In genomic region chr10:84389707-84390106, GRCm38 (mm10) we compare ENCODE assay signal across 18 mouse cellular contexts. TPM values are rescaled to one million over a fixed set of nuclear protein-coding genes. Genes with fewer than 3 reads are reported as not detected.
A peak's percentile ranks its signal among the peaks of the same experiment; 100 is the strongest.
DNase-seq lines count a peak whose midpoint lies in the region; ATAC-seq and TF ChIP-seq lines count a peak whose summit lies in the region.
"Had no signal": no experiment of that assay in that cellular context is flagged by ENCODE, and none has a peak within 500 bp of the region (broad histone marks: within the 10 kb centered on the region; RNA-seq: fewer than 3 reads in every experiment).

No protein-coding gene starts in this region.

- ATAC-seq in heart, postnatal 0 days (ENCODE audit: insufficient read depth, low read depth), result peak; percentile 45; the same call in 1 of the 2 replicates
- no peak for ATAC-seq in midbrain, embryonic 15.5 days (replicated peaks)
- ATAC-seq in erythroblast, adult 5-6 weeks (replicated peaks; ENCODE audit: low FRiP score, poor library complexity, severe bottlenecking), result no peak
- ATAC-seq: forebrain, postnatal 0 days had no signal

- H3K27ac ChIP-seq in heart, adult 2 months, result peak overlapping the region; percentile 64
- H3K27ac ChIP-seq in heart, postnatal 0 days (ENCODE audit: low read depth), result peak overlapping the region; percentile 92
- H3K27ac ChIP-seq in midbrain, embryonic 10.5 days (replicated peaks), result peak overlapping the region; percentile 20; the same call in 1 of the 2 replicates
- H3K27ac ChIP-seq in midbrain, embryonic 15.5 days, result no peak overlapping the region

- no peak overlapping the region for H3K4me2 ChIP-seq in heart, postnatal 0 days (ENCODE audit: low read depth, low read length)
- H3K4me2 ChIP-seq in midbrain, embryonic 15.5 days, result no peak overlapping the region
- H3K4me2 ChIP-seq: liver, embryonic 11.5 days; neural tube, embryonic 13.5 days had no signal

- no peak overlapping the region for H3K9ac ChIP-seq in heart, adult 2 months (ENCODE audit: low read depth, low read length)
- H3K9ac ChIP-seq in heart, postnatal 0 days (replicated peaks; ENCODE audit: low read depth, low read length), result no peak overlapping the region
- H3K9ac ChIP-seq in midbrain, embryonic 15.5 days, result no peak overlapping the region
- H3K9ac ChIP-seq: forebrain, postnatal 0 days; lung, embryonic 14.5 days; neural tube, embryonic 13.5 days had no signal

- intact Hi-C loops in heart, adult 2 months (cut with DNase I), result loop anchor here (2.0 kb wide), 1 partner anchor 49 kb away; no protein-coding TSS in a partner anchor
- intact Hi-C loops in heart, postnatal 10 days (cut with DNase I), result loop anchor here (2.0 to 5.0 kb wide), 2 partner anchors 49 to 157 kb away; no protein-coding TSS in a partner anchor
- intact Hi-C loops in heart, postnatal 14 days (cut with DNase I), result loop anchor here (5.0 kb wide), 1 partner anchor 157 kb away; no protein-coding TSS in a partner anchor

- 42% methylated on average over 5 of the region's 5 CpGs for WGBS in heart, adult 2 months
- WGBS in heart, postnatal 0 days, result 32% methylated on average over 5 of the region's 5 CpGs
- WGBS in midbrain, embryonic 10.5 days, result 68% methylated on average over 5 of the region's 5 CpGs
- 66% methylated on average over 5 of the region's 5 CpGs for WGBS in midbrain, embryonic 15.5 days

- TF ChIP-seq EP300 in heart, adult 2 months (IDR thresholded peaks at IDR 0.05; ENCODE audit: insufficient read depth, low read depth, low read length), result no peak
- TF ChIP-seq EP300 in heart, postnatal 0 days (IDR thresholded peaks at IDR 0.05; ENCODE audit: low read depth), result peak; percentile 77; the same call in 1 of the 2 replicates

- TF ChIP-seq CTCF in heart, adult 2 months (IDR thresholded peaks at IDR 0.05), result no peak
- TF ChIP-seq CTCF in heart, postnatal 0 days (IDR thresholded peaks at IDR 0.05; ENCODE audit: low read depth), result no peak

- peaks cover 26% of the 10 kb centered on the region for H3K4me1 ChIP-seq in heart, adult 2 months (ENCODE audit: control insufficient read depth, insufficient read depth, low read length)
- H3K4me1 ChIP-seq in heart, postnatal 0 days (ENCODE audit: control insufficient read depth, insufficient read depth), result peaks cover 62% of the 10 kb centered on the region
- H3K4me1 ChIP-seq in midbrain, embryonic 10.5 days, result peaks cover 93% of the 10 kb centered on the region
- H3K4me1 ChIP-seq in midbrain, embryonic 15.5 days, result peaks cover 61% of the 10 kb centered on the region

- no peaks in the 10 kb centered on the region for H3K79me2 ChIP-seq in heart, adult 2 months (replicated peaks; ENCODE audit: control insufficient read depth, insufficient read depth, low read length)

- DNase-seq in heart, adult 2 months, result no peak
- no peak for DNase-seq in heart, postnatal 10 days
- peak; percentile 35 for DNase-seq in heart, postnatal 0 days (ENCODE audit: low spot score)
- DNase-seq in heart, postnatal 14 days, result no peak
- no peak for DNase-seq in midbrain, embryonic 10.5 days (ENCODE audit: low spot score)
- DNase-seq in ZHBTc4 (ENCODE audit: low read depth, low spot score), result peak; percentile 63
- DNase-seq: adrenal gland, adult 2 months; cerebellum, postnatal 14 days; forebrain, postnatal 0 days; kidney, adult 8-10 months; kidney, postnatal 4 days; lung, embryonic 14.5 days; thymus, postnatal 36 days had no signal

- peaks cover 6% of the 10 kb centered on the region; the same call in 1 of the 2 replicates for H3K36me3 ChIP-seq in heart, adult 2 months (ENCODE audit: control insufficient read depth, insufficient read depth, low read length)
- peaks cover 18% of the 10 kb centered on the region for H3K36me3 ChIP-seq in heart, postnatal 0 days (replicated peaks; ENCODE audit: control insufficient read depth, insufficient read depth, low read length)
- H3K36me3 ChIP-seq in midbrain, embryonic 10.5 days, result peaks cover 94% of the 10 kb centered on the region
- no peaks in the 10 kb centered on the region for H3K36me3 ChIP-seq in midbrain, embryonic 15.5 days (replicated peaks)
- H3K36me3 ChIP-seq: G1E had no signal

- H3K27me3 ChIP-seq in heart, adult 2 months (ENCODE audit: control insufficient read depth, insufficient read depth, low read length), result no peaks in the 10 kb centered on the region
- no peaks in the 10 kb centered on the region for H3K27me3 ChIP-seq in heart, postnatal 0 days (ENCODE audit: control insufficient read depth, insufficient read depth, low read length)
- no peaks in the 10 kb centered on the region for H3K27me3 ChIP-seq in midbrain, embryonic 10.5 days (ENCODE audit: low read depth, poor library complexity, severe bottlenecking)
- no peaks in the 10 kb centered on the region for H3K27me3 ChIP-seq in midbrain, embryonic 15.5 days (replicated peaks)
- H3K27me3 ChIP-seq: neural tube, embryonic 13.5 days had no signal

- H3K9me3 ChIP-seq in heart, postnatal 0 days (replicated peaks; ENCODE audit: control insufficient read depth, low read length), result no peaks in the 10 kb centered on the region
- no peaks in the 10 kb centered on the region for H3K9me3 ChIP-seq in midbrain, embryonic 10.5 days (replicated peaks)
- no peaks in the 10 kb centered on the region for H3K9me3 ChIP-seq in midbrain, embryonic 15.5 days
- H3K9me3 ChIP-seq: neural tube, embryonic 13.5 days had no signal

- no peak for TF ChIP-seq POLR2A in heart, adult 2 months (IDR thresholded peaks at IDR 0.05; ENCODE audit: insufficient read depth, low read depth, low read length)

- no peak overlapping the region for H3K4me3 ChIP-seq in heart, adult 2 months
- no peak overlapping the region for H3K4me3 ChIP-seq in heart, postnatal 0 days (ENCODE audit: low read depth, low read length)
- no peak overlapping the region for H3K4me3 ChIP-seq in midbrain, embryonic 10.5 days
- no peak overlapping the region for H3K4me3 ChIP-seq in midbrain, embryonic 15.5 days
- H3K4me3 ChIP-seq: neural tube, embryonic 13.5 days had no signal

RNA-seq across cellular contexts. Expression of gene Nuak1, which starts 50.7 kb away (rescaled TPM):
- total RNA-seq in heart, adult 2 months (2021), result 10 to 100 TPM; 27.0 to 29.0 TPM
- polyA plus RNA-seq in heart, adult 2 months (2012; rRNA removed), result 15.3 and 32.0 TPM in 2 replicates
- 10 to 100 TPM; 25.3 to 33.0 TPM for total RNA-seq in heart, postnatal 10 days (2021)
- total RNA-seq in heart, postnatal 0 days (2014; rRNA removed; ENCODE audit: low replicate concordance), result 33.6 and 36.8 TPM in 2 replicates
- polyA plus RNA-seq in heart, postnatal 0 days (2015; fragmentation: Nextera tagmentation; extraction: Ambion mirVana), result 1.4 and 1.7 TPM in 2 replicates
- total RNA-seq in heart, postnatal 14 days (2021), result 10 to 100 TPM; 19.9 to 20.6 TPM
- polyA plus RNA-seq in midbrain, embryonic 10.5 days (2016; fragmentation: Nextera tagmentation; extraction: Ambion mirVana), result 3.0 and 4.0 TPM in 2 replicates
- 5.0 and 6.4 TPM in 2 replicates for polyA plus RNA-seq in midbrain, embryonic 15.5 days (2015; fragmentation: Nextera tagmentation; extraction: Ambion mirVana)
- not detected in 2 replicates for total RNA-seq in erythroblast, adult 5-6 weeks (2015; ENCODE audit: low replicate concordance)
- 0.85 TPM in 1 of 2 replicates, not detected in the other for total RNA-seq in erythroblast, adult 5-6 weeks (2017; ENCODE audit: low replicate concordance)
- polyA plus RNA-seq: G1E had no signal

Comparison
In these comparisons a context has a peak if more than half of its experiments do, and no peak if none do; other contexts are left out.
1. DNase-seq: peak in heart, postnatal 0 days (single experiment) and ZHBTc4 (single experiment); none in heart, adult 2 months (0 of 2), heart, postnatal 10 days (0 of 2), heart, postnatal 14 days (0 of 2) and midbrain, embryonic 10.5 days (single experiment).
2. RNA of gene Nuak1, which starts 50.7 kb away (total RNA-seq): 33.6 to 36.8 TPM in heart, postnatal 0 days, 25.3 to 33.0 TPM in heart, postnatal 10 days, 27.0 to 29.0 TPM in heart, adult 2 months and 19.9 to 20.6 TPM in heart, postnatal 14 days; 0.85 TPM in erythroblast, adult 5-6 weeks; every median in the first group is over 10 times any median in the second.